Mouse (Mus musculus) mature B cell (primary cell): ENCODE data around the gene Btbd9.

Source experiments
- in situ Hi-C: fragments of 300-500 bp; cut with MboI; formaldehyde crosslinking; loops from 2 replicates; pipeline ENCODE4 v1.14.3; 2019

Btbd9 gene

DNA sequence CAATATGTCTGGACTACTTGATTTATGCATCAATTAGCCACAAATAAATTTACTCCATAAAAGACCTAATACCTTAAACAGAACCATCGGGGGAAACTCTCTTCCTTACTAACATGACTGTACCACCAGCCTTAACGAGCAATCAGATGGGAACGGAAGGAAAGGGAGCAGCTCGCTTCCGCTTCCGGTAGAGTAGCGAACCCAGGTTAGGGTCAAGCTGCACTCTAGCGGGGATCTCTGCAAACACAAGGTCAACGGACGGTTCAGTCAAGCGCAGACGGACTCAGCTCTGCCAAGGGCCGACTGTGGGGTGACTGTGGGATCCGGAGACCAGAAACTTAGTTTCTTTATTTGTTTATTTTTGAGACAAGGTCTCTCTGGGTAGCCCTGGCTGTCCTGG lies 25.9 kb upstream of the Btbd9 start:
- in situ Hi-C loops: no loop called here

GRCm38 (mm10) chr17:30598300-30598699 lies 22.0 kb upstream of the Btbd9 start:
- in situ Hi-C loops: no loop called here

DNA sequence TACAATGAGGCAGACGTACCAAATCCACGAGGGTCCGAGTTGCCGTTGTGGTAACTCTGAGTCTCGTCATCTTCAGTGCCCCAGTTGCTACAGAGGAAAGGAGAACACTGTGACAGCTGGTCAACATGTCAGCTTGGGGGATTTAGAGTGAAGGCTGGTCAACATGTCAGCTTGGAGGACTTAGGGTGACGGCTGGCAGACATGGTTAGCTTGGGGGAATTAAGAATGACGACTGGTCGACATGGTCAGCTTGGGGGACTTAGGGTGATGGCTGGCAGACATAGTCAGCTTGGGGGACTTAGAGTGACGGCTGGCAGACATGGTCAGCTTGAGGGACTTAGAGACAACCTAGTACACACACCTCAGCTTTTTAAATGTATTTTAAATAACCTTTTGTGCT lies 21.5 kb upstream of the Btbd9 start:
- in situ Hi-C loops: no loop called here

DNA sequence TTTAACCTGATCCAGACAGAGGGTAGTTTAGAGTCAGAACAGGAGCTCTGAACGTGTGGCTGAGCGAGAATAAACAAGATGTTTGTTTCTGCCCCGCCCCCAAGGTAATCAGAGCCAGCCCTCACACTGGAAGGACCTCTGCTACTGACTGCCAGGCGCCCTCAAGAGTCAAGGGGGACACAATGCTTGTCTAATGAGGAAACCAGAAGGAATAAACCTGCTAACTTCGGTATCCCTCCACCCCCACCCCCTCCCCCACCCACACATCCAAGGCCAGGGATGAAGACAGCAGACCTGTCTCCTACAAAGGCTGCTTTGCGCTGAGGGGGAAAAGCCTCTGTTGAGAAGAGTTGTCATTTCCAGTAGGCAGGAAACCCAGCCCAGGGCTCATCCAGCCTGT lies 18.6 kb upstream of the Btbd9 start:
- in situ Hi-C loops: no loop called here

- in situ Hi-C loops: no loop called here
These were observed 18.1 kb upstream of the Btbd9 start for GRCm38 (mm10) chr17:30594407-30594806.

DNA sequence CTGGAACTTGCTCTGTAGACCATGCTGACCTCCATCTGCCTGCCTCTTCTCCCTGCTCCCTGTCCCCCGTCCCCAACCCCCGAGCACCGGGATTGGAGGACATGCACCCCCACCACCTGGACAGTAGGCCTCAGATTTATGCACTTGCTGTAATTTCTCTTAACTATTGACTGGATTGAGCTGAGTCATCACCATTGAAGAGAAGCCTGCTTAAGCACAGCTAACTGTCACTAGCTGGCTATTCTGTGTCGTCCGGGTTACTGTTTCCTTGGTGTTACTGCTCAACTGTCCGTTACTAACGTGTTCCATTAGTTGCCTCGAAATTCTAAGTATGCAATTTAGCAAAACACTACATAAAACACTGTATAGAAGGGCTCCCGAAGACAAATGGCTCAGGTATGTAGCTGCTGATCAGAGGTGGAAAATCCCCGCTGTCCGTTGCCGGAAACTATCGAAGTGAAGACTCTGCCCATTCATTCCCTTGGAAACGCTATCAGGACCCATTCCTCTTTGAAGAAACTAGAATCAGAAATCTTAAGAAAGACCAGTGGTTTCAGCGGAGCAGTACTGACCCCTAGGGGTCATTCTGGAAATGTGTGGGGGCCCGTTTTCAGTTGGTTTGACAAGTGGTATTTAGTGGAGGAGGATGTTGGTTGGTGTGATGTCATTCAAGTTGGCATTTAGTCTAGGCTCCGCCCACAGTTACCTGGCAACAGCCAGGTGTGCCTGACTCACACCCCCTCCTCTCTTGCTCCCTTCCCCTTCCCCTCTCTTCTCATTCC lies 14.3 kb upstream of the Btbd9 start:
- in situ Hi-C loops: no loop called here

DNA sequence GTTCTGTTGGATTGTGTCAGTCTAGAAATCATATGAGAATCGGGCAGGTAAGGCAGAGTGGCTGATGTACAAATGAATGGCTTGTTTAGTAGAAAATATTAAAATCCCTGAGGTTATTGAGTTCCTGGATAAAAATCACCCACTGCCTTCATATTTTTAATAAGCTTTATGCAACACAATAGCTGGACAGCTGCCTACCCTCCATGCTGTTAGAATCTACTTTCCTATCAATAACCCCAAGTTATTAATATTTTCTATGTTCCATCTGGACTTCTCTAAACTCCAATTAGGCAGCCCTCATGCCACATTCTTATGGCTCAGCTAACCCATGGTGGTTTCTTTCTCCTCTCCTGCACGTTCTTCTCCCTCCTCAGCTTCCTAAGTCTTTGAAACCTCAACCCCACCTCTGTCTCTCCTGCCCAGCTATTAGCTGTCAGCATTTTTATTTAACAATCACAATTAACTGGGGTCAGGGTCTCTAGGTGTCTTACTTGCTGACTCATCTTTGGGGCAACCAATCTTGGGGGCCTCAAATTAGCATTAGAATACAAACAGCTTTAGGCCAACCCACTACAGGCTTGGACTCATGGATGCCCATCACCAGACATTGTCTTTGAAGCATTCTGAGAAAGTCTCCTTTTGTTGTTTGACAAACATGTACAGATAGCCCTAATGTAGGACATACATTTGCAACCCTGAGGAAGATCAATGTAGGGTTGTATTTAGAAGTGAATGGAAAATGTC lies 7.1 kb upstream of the Btbd9 start:
- in situ Hi-C loops: no loop called here

DNA sequence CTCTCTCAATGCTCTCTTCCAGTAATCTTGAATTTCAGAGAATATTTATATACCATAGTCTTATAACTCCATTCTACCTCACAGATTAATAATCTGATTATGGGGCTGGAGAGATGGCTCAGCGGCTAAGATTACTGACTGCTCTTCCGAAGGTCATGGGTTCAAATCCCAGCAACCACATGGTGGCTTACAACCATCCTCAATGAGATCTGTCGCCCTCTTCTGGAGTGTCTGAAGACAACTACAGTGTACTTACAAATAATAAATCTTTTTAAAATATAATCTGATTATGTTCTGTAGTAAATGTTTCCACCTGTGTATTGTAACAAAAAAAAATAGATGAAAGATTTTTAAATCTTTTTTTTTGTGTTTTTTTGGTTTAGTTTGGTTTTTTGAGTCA lies 6.0 kb upstream of the Btbd9 start:
- in situ Hi-C loops: no loop called here

DNA sequence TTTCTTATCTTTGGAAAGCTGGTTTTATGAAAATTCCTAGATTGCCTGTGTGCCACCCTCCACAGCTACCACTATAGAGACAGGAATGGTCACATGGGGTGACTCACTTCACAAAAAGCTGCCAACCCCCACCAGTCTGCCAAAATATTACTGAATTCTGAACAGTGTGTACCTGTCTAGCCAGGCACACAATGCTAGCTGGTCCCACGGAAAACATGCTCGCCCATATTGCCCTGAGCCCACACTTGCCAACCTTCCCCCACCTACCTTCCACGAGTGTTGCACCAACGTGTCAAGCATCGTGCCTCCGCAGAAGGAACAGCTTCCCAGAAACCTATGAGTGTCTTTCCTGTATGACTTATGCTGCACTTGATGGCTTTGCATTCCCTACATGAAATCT lies 4.9 kb upstream of the Btbd9 start:
- in situ Hi-C loops: no loop called here

DNA sequence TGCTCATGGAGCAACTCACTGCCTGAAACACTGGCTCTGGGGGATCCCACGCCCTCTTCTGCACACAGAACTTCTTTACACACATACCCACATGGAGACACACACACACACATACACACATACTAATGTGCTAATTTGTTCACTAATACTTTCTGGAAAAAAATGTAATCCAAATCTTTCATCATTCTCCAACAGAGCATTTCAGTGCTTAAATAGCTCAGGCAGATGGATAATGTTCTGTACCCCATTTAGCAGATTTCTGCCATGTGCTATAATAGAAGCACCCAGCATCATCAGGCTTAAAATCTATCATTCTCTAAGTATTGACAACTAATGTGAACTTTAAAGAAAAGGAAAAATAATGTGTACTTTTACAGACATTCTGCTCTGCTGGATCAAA lies 4.5 kb upstream of the Btbd9 start:
- in situ Hi-C loops: no loop called here

GRCm38 (mm10) chr17:30576946-30577345 lies 658 bp upstream of the Btbd9 start:
- in situ Hi-C loops: no loop called here

DNA sequence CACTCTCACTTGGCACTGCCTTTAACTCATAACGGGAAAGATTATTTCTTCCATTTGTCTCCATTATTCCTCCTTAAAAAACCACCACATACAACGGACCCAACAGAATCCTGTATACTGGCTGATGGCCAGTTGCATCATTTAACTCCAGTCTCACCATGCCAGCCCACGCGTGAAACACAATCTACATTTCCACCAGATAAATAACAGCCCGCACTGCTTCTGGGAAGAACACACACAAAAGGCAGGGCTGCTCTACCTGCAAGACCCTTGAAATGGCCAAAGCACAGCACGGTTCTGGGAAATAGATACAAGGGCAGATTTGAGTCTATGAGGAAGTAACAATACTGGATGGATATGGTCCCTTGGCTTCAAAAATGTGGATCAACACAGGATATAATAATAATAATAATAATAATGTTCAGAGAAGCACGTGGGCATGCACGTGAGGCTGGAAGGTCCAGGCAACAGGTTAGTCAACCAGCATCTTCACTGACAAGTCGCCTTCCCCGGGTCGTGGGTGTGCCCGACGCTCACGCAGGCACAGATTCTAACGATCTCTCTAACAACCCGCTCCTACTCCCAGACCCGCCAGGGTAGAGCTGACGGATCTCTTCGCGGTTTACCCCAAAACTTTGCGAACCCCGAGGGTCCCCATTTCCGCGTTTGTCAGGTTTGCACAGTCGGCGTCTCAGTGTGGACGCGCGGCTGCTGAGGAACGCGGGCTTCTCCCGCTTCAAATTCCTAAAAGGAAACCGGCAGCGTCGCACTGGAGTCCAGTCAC lies 975 bp downstream of the Btbd9 start:
- in situ Hi-C loops: no loop called here

GRCm38 (mm10) chr17:30574783-30575075 lies 1.6 kb downstream of the Btbd9 start:
- in situ Hi-C loops: no loop called here

- in situ Hi-C loops: no loop called here
These were observed 2.1 kb downstream of the Btbd9 start for GRCm38 (mm10) chr17:30573990-30574782.

- in situ Hi-C loops: no loop called here
These were observed 5.3 kb downstream of the Btbd9 start for GRCm38 (mm10) chr17:30570971-30571370.

GRCm38 (mm10) chr17:30570173-30570572 lies 6.1 kb downstream of the Btbd9 start:
- in situ Hi-C loops: no loop called here

GRCm38 (mm10) chr17:30568473-30568872 lies 7.8 kb downstream of the Btbd9 start:
- in situ Hi-C loops: no loop called here

DNA sequence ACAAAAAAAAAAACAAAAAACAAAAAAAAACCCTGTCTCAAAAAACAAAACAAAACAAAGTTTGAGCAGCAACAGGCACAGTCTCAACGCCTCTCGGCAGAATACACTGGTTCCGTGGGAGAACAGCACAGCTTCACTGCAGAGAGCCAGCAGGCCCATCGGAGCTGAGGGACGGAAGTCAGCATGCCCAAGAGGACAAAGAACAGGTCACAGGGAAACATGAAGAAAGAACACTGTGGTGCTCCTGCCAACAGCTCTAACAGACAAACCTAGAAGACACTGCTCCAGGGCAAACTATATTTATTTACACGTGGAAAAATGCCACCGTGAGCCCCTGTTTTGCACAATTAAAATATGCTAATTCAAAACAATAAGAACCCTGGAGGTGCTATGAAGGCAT lies 11.3 kb downstream of the Btbd9 start:
- in situ Hi-C loops: no loop called here

DNA sequence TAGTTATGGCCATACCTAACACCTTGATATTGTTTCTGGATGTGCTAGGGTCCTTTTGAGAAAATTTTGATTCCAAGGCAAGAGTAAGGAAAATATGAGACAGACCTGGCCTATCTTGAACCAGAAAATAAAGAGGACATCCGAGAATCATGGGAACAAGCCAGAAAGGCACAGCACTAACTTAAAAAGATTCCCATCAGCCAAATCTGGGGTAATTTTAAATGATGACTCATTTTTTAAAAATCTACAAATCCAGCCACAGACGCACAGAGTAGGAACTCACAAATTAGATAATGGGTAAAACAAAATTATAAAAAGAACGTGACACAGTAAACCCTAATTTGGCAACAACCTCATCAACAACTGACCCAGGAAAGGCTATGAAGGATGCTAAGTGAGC lies 11.9 kb downstream of the Btbd9 start:
- in situ Hi-C loops: no loop called here

- in situ Hi-C loops: no loop called here
These were observed 12.7 kb downstream of the Btbd9 start for GRCm38 (mm10) chr17:30563484-30564075.

GRCm38 (mm10) chr17:30562770-30563169 lies 13.5 kb downstream of the Btbd9 start:
- in situ Hi-C loops: no loop called here

DNA sequence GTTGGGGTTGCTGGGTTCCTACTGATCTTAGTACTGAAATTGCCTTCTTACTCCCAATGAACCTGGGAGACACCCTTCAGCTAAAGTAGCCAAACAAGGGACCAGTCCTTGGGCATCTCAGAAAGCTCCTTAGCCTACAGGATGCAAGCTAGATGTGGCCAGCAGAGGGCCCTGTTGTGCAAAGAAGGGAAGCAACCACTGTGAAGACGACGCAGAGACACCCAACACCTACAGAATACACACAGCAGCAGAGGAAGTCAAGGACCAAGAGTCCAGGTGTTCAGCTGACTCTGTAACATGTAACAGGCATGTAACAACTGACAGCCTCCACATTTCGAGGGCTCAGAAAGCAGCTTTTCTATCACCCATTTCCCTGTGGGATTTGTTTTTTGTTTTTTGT lies 16.8 kb downstream of the Btbd9 start:
- in situ Hi-C loops: no loop called here
